Mouse (Mus musculus) thymus, adult 18-20 months (tissue): ENCODE data around the gene Tbc1d4.
"Not testable (repeated sequence)": the region's sequence is repeated elsewhere in the genome, so short reads cannot be mapped to it uniquely, and the experiment has no call there.

Experiments used
- DNase-seq, 2 experiments: peaks; one replicate each; pipeline ENCODE4 v3.0.0; 2022; ENCODE audit warnings: mixed read lengths in 2 of 2

The Tbc1d4 gene

DNA sequence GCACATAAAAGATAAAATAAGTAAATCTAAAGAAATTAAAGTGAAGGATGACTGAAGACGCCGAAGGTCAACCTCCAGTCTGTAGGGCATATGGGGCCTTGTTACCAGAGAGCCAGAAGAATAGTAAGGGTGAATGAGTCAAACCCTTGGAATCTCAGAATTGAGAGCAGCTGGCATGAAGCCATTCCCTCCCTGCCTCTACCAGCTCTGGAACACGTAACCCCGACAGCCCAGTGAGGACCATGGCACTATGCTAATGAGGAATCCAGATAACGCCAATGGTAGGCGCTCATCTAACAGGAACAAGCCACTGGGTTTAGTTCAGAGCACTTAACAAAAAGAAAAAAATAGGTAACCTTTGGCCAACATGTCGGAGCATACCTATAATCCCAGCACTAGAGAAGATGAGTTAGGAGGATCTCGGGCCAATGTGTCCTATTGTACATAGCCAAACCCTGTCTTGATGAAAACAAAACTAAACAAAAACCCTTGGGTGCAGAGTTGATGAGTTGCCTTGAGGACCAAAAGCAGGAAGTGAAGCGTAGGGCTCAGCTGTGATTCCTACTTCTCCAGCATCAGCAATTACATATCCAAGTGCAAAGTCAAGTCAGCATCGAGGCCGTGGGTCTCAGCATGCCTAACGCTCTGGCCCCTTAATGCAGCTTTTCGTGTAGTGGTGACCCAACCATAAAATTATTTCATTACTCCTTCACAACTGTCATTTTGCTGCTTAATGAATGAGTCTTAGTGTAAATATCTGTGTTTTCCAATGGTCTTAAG, 13.5 kb downstream of the Tbc1d4 start:
- DNase-seq = no peak

DNA sequence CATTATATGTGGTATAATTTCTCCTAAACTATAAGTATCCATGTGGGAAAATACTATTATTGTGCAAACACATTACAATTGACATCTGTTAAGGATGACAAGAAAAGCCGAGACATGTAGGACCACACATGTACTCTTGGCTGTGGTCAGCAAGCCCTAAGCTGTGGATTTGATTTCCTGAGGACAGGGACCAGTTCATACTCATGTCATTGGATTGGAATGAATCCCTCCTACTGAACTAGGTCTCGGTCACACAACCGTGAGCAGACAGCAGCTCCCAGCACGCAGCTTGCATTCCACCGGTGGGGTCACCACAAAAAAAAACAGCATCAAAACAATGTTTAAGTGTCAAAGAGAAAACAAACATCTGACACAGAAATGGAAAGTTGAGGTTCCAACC, 15.0 kb downstream of the Tbc1d4 start:
- no peak for DNase-seq

DNA sequence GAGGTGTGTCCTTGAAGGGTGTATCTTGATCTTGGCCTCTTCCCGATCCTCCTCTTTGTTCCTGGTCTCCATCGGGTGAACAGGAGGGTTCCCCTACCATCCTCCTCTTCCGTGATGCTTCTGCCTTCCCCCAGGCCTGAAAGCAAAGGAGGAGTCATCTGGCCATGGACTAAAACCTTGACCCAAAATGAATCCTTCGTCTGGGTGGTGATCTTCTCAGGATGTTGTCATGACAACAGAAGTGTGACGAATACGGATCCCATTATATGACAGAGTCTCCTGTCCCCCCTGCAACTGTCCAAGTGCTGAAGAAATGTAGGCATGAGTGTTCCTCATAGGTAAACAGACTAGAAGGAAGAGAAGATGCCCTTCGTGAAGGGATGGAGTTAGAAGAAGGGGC, 15.7 kb downstream of the Tbc1d4 start:
- DNase-seq = no peak

DNA sequence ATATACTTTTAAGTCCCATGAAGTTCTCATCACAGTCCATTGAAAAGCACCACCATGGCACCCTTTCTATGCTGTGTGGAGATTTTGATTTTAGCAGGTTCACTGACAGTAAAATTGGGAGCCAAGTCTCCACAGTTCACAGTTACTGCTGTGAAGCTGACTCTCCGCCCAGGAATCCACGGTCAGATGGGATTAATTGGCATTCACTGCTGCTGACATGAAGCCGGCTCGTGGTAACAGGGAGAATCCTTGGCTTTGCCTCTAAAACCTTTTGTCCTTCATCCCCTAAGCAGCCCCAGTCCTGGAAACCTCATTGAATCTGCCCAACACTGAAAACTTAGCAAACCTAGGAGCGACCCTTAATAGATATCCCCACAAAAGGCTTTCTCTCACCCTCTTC, 17.9 kb downstream of the Tbc1d4 start:
- DNase-seq = no peak

DNA sequence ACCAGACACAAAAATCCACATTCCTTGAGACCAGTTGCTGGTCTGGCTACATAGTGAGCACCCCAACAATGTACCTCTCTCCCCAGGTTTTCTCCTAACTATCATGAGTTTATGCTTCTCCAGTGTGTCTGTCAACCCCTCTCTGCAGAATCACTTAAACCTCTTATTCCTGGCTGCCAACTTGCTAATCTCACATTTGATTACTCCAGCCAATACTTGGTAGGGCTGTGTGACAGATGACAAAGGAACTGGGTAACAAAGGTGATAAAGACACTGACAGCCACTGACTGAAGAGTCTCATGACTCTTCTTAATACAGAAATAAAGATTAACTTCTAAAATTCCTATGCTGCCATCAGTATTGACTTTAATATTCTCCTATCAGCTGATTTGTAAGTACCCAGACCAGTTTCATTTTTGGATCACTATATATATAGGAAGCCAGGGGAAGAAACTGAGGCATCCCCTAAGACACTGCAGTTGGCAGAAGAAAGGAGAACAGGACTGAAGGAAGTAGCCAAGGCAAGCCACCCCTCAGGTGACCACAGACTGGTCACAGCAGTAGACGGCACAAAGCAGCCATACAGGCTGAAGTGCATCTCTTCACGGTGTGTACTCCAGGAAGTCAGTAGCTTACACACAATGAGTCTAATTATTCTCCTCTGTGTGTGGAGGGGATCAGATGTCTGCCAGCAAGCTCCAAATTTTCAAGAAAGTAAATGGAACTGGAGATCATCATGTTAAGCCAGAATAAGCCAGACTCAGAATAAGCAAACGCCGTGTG, 20.6 kb downstream of the Tbc1d4 start:
- DNase-seq = not testable (repeated sequence)

DNA sequence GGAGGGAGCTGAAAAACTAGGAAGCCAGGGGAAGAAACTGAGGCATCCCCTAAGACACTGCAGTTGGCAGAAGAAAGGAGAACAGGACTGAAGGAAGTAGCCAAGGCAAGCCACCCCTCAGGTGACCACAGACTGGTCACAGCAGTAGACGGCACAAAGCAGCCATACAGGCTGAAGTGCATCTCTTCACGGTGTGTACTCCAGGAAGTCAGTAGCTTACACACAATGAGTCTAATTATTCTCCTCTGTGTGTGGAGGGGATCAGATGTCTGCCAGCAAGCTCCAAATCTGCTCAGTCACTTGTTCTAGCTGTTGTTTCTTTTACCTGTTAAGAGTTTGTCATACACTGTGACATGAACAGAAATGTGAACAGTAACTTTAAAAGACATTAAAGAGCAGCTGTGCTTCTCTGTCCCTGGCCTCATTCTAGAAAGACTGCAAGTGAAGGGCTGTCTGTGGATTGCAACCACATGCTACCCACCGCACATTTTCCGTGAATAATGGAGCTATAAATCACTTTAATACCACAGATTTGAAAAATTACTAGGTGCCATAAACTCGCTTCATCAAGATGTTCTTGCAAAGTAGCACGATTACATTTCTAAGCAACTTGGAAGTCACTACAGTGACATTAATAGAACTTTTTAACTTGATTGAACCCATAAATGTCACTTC, 21.5 kb downstream of the Tbc1d4 start:
- not testable (repeated sequence) for DNase-seq

DNA sequence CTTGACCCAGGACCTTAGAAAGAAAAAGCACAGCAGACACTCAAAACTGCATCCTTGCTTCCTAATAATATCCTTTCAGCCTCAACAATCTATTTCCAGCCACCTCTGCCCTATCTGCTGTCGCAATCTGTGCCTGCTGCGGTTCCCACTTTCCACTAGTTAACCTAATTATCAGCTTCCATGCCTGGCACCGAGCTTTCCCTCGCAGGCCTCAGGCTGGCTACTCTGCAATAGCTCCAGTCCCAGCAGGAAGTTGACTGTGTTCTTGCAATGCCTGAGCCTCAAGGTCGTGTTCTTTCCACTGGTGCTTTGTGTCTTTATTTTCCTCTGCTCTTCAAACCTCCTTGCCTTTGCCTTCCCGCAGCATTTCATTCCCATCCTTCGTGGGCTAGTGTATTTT, 22.9 kb downstream of the Tbc1d4 start:
- no peak for DNase-seq

DNA sequence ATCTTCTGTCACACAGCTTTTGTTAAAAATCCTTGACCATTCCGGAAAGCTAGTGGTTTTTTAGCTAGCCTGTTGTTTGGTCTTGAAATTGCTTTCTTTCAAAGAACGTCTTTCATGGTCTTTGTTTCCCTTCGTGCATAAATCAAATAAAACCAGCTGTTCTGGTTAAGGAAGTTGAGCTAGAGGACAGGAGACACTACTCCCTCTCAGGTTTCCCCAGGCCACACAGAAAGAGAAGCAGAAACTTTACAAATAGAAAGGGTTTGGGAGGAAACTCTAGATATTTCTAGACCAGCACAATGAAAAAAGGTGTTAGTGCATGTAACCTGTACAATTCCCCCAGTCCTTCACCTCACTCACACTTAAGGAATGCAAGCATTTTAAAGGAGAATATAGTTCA, 33.3 kb downstream of the Tbc1d4 start:
- no peak for DNase-seq

DNA sequence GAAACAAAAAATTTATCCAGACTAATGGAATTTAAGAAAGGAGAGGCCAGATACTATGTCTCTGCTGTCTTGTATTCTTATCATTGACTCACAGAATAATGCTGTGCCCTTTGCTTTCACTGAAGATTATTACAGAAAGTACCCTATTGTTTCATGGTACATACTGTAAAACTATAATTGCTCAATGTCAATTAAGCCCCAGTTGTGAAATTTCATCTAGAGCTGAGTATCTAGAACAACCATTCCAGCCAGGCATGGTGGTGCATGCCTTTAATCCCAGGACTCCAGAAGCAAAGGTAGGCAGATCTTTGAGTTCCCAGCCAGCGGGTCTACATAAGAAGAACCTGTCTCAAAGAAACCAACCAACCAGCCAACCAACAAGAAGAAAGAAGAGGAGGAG, 34.5 kb downstream of the Tbc1d4 start:
- no peak for DNase-seq

DNA sequence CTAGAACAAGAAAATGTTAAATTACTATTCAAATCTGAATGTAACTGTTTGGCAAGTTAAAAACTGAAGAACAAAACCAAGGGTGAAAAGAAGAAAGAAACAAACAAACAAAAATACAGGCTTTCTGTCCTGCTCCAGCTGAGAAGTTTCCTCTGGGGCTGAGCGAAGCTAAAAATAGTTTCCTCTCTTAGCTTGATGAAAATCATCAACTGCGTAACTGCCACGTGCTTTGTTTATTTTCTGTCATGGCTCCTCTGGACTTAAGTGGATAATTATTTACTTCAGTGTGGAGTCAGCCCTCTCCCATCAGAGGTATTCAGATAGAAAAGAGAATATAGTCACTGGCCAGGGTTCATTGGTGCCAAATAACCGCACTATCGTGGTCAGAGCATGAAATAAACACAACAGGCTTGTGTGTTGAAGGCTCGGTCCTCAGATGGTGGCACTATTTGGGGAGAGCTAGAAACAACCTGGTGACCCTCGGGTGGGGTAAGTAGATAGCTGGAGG, 35.8 kb downstream of the Tbc1d4 start:
- DNase-seq = no peak

DNA sequence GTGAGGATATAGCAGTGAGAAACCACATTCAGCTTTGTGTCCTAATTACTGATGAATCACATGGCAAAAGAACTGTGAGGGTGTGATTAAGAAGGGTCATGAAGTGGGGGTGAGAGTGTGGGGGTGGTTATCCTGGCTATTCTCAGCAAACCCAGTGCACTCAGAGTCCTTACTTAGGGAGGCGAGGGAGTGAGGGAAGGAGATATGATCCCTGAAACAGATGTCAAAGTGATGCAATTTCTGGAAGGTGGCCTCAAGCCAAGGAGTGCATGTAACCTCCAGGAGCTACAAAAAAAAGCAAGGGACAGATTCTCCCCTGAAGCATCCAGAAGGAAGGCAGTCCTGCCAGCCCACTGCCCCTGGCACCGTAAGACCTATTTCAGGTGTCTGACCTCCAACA, 40.2 kb downstream of the Tbc1d4 start:
- no peak for DNase-seq

DNA sequence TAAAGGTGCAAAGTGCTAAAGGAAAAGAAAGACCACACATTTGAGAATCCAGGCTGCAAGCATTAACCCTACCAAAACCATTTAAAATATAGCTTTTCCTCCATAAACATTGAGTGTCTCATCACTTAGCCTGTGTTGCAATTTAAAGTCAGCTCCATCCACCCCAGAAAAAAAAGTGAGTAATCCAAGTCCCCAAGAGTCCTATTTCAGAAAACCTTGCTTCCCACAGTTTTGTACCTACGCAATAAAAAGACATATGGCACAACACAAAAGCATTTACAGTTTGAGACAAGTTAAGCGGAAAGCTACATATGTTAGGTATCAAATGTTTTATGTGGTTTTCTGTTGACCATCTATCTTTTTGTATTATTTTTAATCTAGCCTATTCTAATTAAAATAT, 42.3 kb downstream of the Tbc1d4 start:
- no peak for DNase-seq

DNA sequence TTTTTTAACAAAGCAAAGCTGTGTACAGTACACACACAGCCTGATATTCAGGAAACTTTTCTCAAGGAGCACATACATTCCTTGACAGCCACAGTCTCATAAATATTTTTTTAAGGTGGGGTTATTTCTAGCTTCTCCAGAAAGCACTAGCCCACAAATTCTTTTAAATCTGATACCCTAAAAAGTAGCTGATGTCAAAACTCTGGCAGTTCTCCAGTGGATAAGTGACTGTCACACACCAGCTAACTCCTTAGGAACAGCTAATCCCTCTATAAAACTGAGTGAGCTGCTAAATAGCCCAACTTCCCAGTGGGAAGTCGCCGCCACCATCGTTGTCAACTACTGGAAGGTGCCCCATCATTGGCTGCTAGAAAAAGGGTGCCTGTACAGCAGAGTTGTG, 43.3 kb downstream of the Tbc1d4 start:
- DNase-seq = no peak

DNA sequence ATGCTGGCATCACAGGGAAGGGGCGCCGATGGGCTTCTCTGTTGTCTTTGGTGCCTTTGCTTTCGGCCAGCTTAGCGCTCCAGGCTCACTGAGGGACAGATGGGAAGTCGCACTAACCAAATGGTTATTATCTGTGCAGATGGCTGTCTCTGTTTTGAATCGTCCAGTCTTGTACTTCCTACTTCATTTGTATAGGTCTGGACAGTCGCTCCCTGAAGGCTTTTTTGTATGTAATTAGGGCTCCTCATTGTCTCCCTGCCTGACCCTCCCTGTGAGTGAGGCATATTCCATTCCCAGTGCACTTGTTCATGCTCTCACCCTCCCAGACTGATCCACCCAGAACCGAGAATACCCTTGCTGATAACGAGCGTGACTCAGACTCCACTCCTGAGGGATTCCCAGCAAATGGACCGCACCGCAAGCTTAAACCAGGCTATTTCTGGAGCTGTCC, 47.7 kb downstream of the Tbc1d4 start:
- DNase-seq = no peak

DNA sequence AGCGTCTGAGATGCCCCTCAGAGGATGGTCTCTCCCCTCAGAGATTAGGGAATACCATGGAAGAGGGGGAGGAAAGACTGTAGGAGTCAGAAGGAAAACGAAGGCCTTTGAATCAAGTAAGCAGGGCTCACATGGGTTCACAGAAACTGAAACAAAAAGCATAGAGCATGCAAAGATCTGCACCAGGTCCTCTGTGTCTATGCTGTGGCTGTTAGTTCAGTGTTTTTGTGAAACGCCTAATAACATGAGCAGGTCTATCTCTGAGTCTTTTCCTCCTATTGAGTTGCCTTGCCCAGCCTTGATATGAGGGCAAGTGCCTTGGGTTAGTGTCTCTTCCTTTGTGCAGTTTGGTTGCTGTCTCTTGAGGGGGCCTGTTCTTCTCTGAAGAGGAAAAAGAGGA, 49.5 kb downstream of the Tbc1d4 start:
- no peak for DNase-seq

DNA sequence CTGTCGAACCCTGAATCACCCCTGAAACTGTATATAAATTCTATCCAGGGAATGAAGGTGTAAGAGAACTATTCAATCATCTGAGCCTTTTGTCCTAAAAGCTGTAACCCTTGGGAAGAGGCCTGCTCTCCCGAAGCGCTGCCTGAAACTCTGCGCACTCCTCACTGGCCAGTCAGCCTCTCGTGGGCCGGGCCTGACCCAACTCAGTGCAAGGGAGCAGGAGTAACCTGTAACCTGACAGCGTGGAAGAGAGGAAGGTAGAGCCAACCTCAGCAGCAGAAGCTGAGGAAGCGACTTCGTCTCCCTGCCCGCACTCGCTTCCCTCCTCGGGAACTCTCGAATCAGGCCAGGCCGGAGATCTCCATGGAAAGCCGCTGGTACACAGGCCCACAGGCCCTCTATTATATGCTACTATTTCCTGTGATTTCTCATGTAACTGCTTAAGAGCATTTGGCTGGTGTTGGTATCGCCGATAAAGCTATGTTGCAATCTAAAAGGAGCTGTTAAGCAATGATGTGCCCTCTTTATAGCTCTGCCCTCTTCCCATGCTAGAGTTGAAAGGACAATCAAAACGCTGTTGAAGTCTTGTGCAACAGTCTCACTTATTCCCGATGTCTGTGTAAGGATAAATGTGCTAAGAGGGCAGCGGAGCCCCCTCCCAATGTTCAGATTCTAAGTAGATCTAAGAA, 60.0 kb downstream of the Tbc1d4 start:
- DNase-seq = no peak

DNA sequence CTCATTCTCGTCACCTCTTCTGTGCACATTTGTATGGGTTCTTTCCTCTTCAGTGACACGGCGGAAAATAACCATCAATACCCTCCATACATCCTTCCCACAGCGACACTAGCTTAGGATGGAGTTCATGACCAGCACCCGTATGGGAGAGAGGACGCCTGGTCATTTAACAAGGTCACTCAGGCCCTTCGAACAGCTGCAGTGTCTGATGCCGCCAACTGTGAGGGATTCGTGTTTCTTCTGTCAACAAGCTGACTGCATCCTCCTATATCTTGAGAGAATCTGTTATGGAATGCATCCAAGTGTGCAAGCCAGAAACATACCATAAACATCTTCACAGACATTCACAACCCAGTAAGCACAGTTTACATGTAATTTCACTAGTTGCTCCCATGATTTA, 67.1 kb downstream of the Tbc1d4 start:
- DNase-seq = no peak

DNA sequence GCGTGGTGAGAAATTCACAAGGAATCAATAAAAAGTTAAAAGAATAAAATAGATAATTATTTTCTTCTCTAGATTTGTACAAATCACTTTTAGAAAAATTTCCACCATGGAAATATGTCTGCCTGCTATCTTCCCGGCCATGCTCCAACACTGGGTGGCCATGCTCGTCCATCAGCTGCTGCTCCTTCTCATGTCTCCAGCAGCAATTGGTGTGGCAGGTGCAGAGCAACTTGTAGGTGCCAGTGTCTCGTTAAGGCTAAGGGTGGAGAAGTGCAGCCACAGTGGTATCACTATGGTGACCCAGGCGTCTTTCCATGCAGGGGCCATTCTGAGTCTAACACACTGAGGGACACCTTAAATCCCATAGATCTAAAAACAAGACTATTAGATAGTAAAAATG, 67.8 kb downstream of the Tbc1d4 start:
- no peak for DNase-seq

DNA sequence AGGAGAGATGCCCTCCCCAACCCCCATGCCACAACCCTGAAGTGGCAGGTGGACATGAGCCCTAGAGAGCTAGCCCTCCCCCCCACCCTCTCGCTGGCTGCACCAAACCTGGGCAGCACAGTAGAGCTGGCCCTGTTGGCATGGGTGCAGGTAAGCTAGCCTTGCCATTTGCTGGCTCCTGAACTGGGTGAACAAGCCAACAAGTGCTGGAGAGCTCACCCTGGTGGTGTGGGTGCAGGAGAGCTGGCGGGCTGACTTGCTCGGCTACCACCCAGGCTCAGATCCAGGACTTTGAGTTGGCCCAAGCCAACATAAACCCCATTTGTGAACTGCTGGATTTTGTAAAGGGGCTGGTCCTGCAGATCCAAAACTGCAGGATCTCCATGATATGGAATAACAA, 68.5 kb downstream of the Tbc1d4 start:
- DNase-seq = no peak

DNA sequence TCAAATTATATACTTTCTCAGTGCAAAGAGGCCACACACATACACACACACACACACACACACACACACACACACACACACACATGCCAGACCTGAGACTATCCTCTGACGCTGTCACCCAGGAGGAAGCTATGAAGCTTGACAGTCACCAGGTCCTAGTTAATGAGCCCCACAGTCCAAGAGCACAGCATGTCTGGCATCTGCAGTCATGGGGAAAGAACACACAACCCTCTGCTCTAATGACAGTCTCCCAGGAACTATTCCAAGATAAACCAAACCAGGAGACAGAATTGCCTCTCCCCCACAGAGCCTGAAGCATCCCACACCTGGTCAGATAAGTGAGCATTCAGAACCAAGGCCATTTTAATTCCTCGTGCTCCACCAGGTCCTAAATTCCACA, 71.1 kb downstream of the Tbc1d4 start:
- no peak for DNase-seq

DNA sequence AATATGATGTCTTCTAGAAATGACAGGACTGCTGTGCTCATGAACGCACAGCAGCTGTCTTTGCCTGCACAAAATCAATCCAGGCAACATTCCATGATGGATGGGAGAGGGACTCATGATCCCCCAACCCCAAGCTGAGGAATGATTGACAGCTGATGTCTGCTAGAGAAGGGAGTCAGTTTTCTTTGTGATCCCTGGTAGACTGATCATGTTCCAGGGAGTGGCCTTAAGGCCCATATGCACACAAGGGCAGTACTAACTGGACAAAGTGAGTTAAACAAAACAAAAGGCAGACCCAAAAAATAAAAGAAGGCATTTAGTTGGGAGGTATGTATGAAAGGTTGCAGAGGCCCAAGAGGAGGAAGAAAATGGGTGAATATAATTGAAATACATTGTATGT, 71.6 kb downstream of the Tbc1d4 start:
- DNase-seq = no peak

DNA sequence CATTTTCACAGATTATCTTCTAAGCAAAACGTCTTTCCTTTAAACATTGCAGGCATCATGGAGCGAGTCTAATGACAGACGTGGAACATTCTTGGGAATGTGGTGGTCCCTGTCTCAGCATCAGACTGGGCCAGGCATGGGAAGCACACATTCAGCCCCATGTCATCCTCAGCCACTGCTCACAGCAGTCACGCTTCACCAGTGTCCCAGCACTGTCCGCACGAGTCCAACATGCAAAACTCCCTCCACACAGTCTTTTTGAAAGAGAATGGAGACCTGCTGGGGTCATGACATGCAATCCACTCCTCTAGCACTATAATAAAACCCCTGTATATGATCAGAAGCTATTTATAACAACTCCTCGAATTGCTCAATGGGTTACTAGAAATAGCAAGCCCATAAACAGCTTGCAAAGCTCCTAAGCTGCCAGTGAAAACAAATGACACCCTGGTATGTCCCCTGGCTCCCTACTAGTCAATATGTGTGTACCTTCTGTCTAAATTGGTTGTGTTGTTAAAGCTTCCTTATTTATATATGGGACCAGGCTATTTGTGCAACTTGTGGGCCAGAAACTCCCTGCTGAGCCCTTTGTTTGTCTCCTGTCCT, 76.8 kb downstream of the Tbc1d4 start:
- no peak for DNase-seq

DNA sequence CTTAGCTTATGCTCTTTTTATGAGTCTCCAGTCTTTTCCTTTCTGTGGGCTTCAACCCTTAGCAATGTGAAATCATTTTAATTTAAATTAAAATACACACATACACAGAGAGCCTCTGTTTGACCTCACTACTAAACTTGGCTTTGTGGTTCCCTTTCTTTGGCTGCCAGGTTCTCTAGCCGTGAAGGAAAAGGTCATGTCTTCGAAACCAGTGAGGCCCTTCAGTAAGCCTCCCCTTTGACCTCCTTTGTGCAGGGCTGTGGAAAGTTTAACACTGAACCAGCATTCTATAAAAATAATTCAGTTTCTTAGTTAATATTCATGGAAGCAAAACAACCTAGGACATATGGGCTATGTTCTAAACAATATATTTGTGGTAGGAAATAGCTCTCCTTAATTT, 78.5 kb downstream of the Tbc1d4 start:
- DNase-seq = no peak
